Mouse (Mus musculus) MEL (cell line): ENCODE results near the gene Cyp4f14. TPM values are rescaled to one million over a fixed set of nuclear protein-coding genes. Genes with fewer than 3 reads are reported as not detected.

ENCODE experiments used
- DNase-seq: peaks from one replicate; pipeline ENCODE4 v3.0.0; 2011; ENCODE audit warnings: low read depth, low spot score
- H3K27ac ChIP-seq: 2 replicates; pipeline ENCODE4 v1.5.1; 2012; ENCODE audit warnings: low read depth, mild to moderate bottlenecking, control low read depth, low read length, moderate library complexity; ENCODE audit not compliant: control insufficient read depth
- H3K27me3 ChIP-seq, 2 experiments: fragments of 150-350 bp in 1 of 2; sonication (generic) in 1 of 2; 2 replicates each; pipeline ENCODE4 v1.6.1; 2012; ENCODE audit warnings: low read length in 2 of 2, mild to moderate bottlenecking in 2 of 2, improper control_type of control experiment in 1 of 2, moderate library complexity in 1 of 2; ENCODE audit not compliant: insufficient read depth in 2 of 2, control insufficient read depth in 1 of 2
- H3K36me3 ChIP-seq, 2 experiments: 2 replicates each; pipeline ENCODE4 v1.6.1; 2012 to 2014; ENCODE audit warnings: low read length in 2 of 2, improper control_type of control experiment in 1 of 2, inconsistent platforms in 1 of 2, mild to moderate bottlenecking in 1 of 2; ENCODE audit not compliant: insufficient read depth in 2 of 2, control insufficient read depth in 1 of 2
- H3K4me1 ChIP-seq, 2 experiments: fragments of 150-350 bp in 1 of 2; sonication (generic) in 1 of 2; 2 replicates each; pipeline ENCODE4 v1.6.1; 2012; ENCODE audit warnings: low read length in 2 of 2, improper control_type of control experiment in 1 of 2, mild to moderate bottlenecking in 1 of 2; ENCODE audit not compliant: insufficient read depth in 2 of 2, control insufficient read depth in 1 of 2
- H3K4me3 ChIP-seq, 2 experiments: fragments of 150-350 bp in 1 of 2; sonication (generic) in 1 of 2; 2 replicates each; pipeline ENCODE4 v1.5.1; 2012; ENCODE audit warnings: low read depth in 2 of 2, low read length in 2 of 2, mild to moderate bottlenecking in 2 of 2, moderate library complexity in 2 of 2, control low read depth in 1 of 2, improper control_type of control experiment in 1 of 2; ENCODE audit not compliant: control insufficient read depth in 1 of 2, insufficient read depth in 1 of 2
- H3K79me2 ChIP-seq: 2 replicates; pipeline ENCODE4 v1.6.1; 2012; ENCODE audit warnings: mild to moderate bottlenecking, low read length, moderate library complexity; ENCODE audit not compliant: control insufficient read depth, poor library complexity, insufficient read depth
- H3K9ac ChIP-seq: 2 replicates; pipeline ENCODE4 v1.6.1; 2012; ENCODE audit warnings: low read depth, mild to moderate bottlenecking, control low read depth, low read length, moderate library complexity; ENCODE audit not compliant: control insufficient read depth, poor library complexity, severe bottlenecking
- H3K9me3 ChIP-seq: fragments of 150-350 bp; sonication (generic); replicated peaks from 2 replicates; pipeline ENCODE4 v1.6.1; 2012; ENCODE audit warnings: mild to moderate bottlenecking, low read length, improper control_type of control experiment, moderate library complexity; ENCODE audit not compliant: insufficient read depth
- CTCF ChIP-seq, 3 experiments: IDR thresholded peaks in 2 of 3; conservative IDR thresholded peaks in 1 of 3; 2 replicates each; pipeline ENCODE4 v1.5.1; 2011 to 2012; ENCODE audit warnings: low read length in 3 of 3, low read depth in 2 of 3, mild to moderate bottlenecking in 2 of 3, improper control_type of control experiment in 1 of 3, inconsistent platforms in 1 of 3, mixed read lengths in 1 of 3, moderate library complexity in 1 of 3; ENCODE audit not compliant: control insufficient read depth in 1 of 3, insufficient read depth in 1 of 3, poor library complexity in 1 of 3, severe bottlenecking in 1 of 3
- ELF1 ChIP-seq: IDR thresholded peaks from 2 replicates; pipeline ENCODE4 v1.6.1; 2014; ENCODE audit warnings: low read depth, mild to moderate bottlenecking, inconsistent platforms, low read length, improper control_type of control experiment, moderate library complexity
- GABPA ChIP-seq: IDR thresholded peaks from 2 replicates; pipeline ENCODE4 v1.6.1; 2012; ENCODE audit warnings: low read depth, mild to moderate bottlenecking, inconsistent platforms, low read length, improper control_type of control experiment, moderate library complexity
- GATA1 ChIP-seq: IDR thresholded peaks from 2 replicates; pipeline ENCODE4 v1.6.1; 2011; ENCODE audit warnings: low read depth, low read length, improper control_type of control experiment
- HCFC1 ChIP-seq: IDR thresholded peaks from 2 replicates; pipeline ENCODE4 v1.6.1; 2012; ENCODE audit warnings: low read depth, mild to moderate bottlenecking, inconsistent platforms, low read length, improper control_type of control experiment, moderate library complexity
- KAT2A ChIP-seq: conservative IDR thresholded peaks from 2 replicates; pipeline ENCODE4 v1.6.1; 2012; ENCODE audit warnings: low read depth, low read length, improper control_type of control experiment, inconsistent platforms
- MAZ ChIP-seq: IDR thresholded peaks from 2 replicates; pipeline ENCODE4 v1.6.1; 2012; ENCODE audit warnings: low read depth, mild to moderate bottlenecking, inconsistent platforms, low read length, improper control_type of control experiment
- MXI1 ChIP-seq: IDR thresholded peaks from 2 replicates; pipeline ENCODE4 v1.6.1; 2011; ENCODE audit warnings: mild to moderate bottlenecking, low read depth, low read length, improper control_type of control experiment
- NELFE ChIP-seq: IDR thresholded peaks from 2 replicates; pipeline ENCODE4 v1.6.1; 2011; ENCODE audit warnings: low read depth, low read length, improper control_type of control experiment
- NRF1 ChIP-seq: IDR thresholded peaks from 2 replicates; pipeline ENCODE4 v1.6.1; 2014; ENCODE audit warnings: low read depth, mild to moderate bottlenecking, inconsistent platforms, low read length, improper control_type of control experiment, moderate library complexity; ENCODE audit not compliant: poor library complexity, insufficient read depth, severe bottlenecking
- POLR2A ChIP-seq, 2 experiments: IDR thresholded peaks; 2 replicates each; pipeline ENCODE4 v1.6.1; 2011 to 2012; ENCODE audit warnings: low read length in 2 of 2, mild to moderate bottlenecking in 2 of 2, control low read depth in 1 of 2, improper control_type of control experiment in 1 of 2, low read depth in 1 of 2, moderate library complexity in 1 of 2; ENCODE audit not compliant: control insufficient read depth in 1 of 2, insufficient read depth in 1 of 2, poor library complexity in 1 of 2
- POLR2AphosphoS2 ChIP-seq: IDR thresholded peaks from 2 replicates; pipeline ENCODE4 v1.6.1; 2011; ENCODE audit warnings: low read length, improper control_type of control experiment
- RAD21 ChIP-seq: IDR thresholded peaks from 2 replicates; pipeline ENCODE4 v1.6.1; 2011; ENCODE audit warnings: mild to moderate bottlenecking, low read depth, low read length, improper control_type of control experiment
- SMC3 ChIP-seq: IDR thresholded peaks from 2 replicates; pipeline ENCODE4 v1.6.1; 2011; ENCODE audit warnings: low read depth, low read length, improper control_type of control experiment
- TCF12 ChIP-seq: IDR thresholded peaks from 2 replicates; pipeline ENCODE4 v1.6.1; 2014; ENCODE audit warnings: low read depth, mild to moderate bottlenecking, inconsistent platforms, low read length, improper control_type of control experiment, moderate library complexity
- UBTF ChIP-seq: IDR thresholded peaks from 2 replicates; pipeline ENCODE4 v1.6.1; 2012; ENCODE audit warnings: low read depth, mild to moderate bottlenecking, inconsistent platforms, low read length, improper control_type of control experiment, moderate library complexity, borderline replicate concordance; ENCODE audit not compliant: insufficient read depth
- USF1 ChIP-seq: IDR thresholded peaks from 2 replicates; pipeline ENCODE4 v1.6.1; 2014; ENCODE audit warnings: low read depth, mild to moderate bottlenecking, inconsistent platforms, low read length, improper control_type of control experiment, moderate library complexity
- USF2 ChIP-seq, 2 experiments: IDR thresholded peaks; 2 replicates each; pipeline ENCODE4 v1.6.1; 2011 to 2012; ENCODE audit warnings: improper control_type of control experiment in 2 of 2, low read length in 2 of 2, borderline replicate concordance in 1 of 2, inconsistent platforms in 1 of 2, low read depth in 1 of 2, mild to moderate bottlenecking in 1 of 2; ENCODE audit not compliant: insufficient read depth in 1 of 2
- ZC3H11A ChIP-seq: IDR thresholded peaks from 2 replicates; pipeline ENCODE4 v1.6.1; 2012; ENCODE audit warnings: low read depth, mild to moderate bottlenecking, inconsistent platforms, low read length, improper control_type of control experiment
- ZKSCAN1 ChIP-seq: IDR thresholded peaks from 2 replicates; pipeline ENCODE4 v1.6.1; 2012; ENCODE audit warnings: low read depth, mild to moderate bottlenecking, inconsistent platforms, low read length, improper control_type of control experiment, moderate library complexity
- ZMIZ1 ChIP-seq: IDR thresholded peaks from 2 replicates; pipeline ENCODE4 v1.6.1; 2012; ENCODE audit warnings: low read depth, mild to moderate bottlenecking, inconsistent platforms, low read length, improper control_type of control experiment, moderate library complexity
- polyA plus RNA-seq, 2 experiments: library from polyadenylated mRNA; stranded (reverse) in 1 of 2; unstranded in 1 of 2; fragments of >175 nt in 1 of 2; fragments of >200 nt in 1 of 2; gene quantifications; 2 replicates each; pipeline versions ENCODE4 v1.2.1 to v1.2.4; 2012; ENCODE audit warnings: low replicate concordance in 2 of 2, low read depth in 1 of 2; ENCODE audit not compliant: insufficient read length in 2 of 2, insufficient read depth in 1 of 2, missing spikeins in 1 of 2
- total RNA-seq: library from RNA; depleted of rRNA; stranded (reverse); fragments of 300-350 nt; gene quantifications from 2 replicates; pipeline ENCODE4 v1.2.3, GENCODE M21; 2012

The Cyp4f14 gene
- total and polyA plus RNA-seq, 3 experiments, result not detected

DNA sequence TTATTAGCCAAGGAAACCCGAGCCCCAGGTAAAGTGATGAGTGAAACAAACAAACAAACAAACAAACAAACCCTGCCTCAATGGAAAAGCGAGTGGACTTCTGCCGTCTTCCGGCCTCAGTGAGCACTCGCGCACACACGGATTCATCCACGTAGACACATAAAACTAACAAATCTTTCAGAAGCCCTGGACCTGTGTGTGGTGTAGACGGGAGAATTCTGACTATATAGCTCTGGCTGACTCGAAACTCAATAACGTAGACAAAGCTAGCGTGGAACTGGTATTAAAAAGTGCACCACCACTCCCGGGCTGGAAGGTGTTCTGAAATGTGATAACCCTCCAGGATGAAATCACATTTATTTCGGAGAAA is 48.1 kb upstream of the Cyp4f14 start:
- peaks cover 0 to 2% of the 10 kb centered on the region in 2 experiments; a peak in 2 of 4 replicates for H3K4me1 ChIP-seq
- peak overlapping the region; percentile 65 to 86 for H3K4me3 ChIP-seq
- TF ChIP-seq POLR2A (IDR thresholded peaks at IDR 0.05; ENCODE audit: control insufficient read depth in 1 of 2, insufficient read depth in 1 of 2, low read depth in 1 of 2, low read length in 2 of 2, poor library complexity in 1 of 2) (peak in 1 of 2 experiments; percentile 47; a peak in 1 of 4 replicates), ELF1 (no peak)
- H3K79me2 ChIP-seq, result peaks cover 25% of the 10 kb centered on the region
- peak overlapping the region; percentile 37 for H3K27ac ChIP-seq
- DNase-seq, result no peak
- no peaks in the 10 kb centered on the region for H3K27me3 ChIP-seq
- H3K9me3 ChIP-seq, result no peaks in the 10 kb centered on the region
- peak overlapping the region; percentile 52 for H3K9ac ChIP-seq
- peaks cover 0 to 12% of the 10 kb centered on the region in 2 experiments; a peak in 2 of 4 replicates for H3K36me3 ChIP-seq

DNA sequence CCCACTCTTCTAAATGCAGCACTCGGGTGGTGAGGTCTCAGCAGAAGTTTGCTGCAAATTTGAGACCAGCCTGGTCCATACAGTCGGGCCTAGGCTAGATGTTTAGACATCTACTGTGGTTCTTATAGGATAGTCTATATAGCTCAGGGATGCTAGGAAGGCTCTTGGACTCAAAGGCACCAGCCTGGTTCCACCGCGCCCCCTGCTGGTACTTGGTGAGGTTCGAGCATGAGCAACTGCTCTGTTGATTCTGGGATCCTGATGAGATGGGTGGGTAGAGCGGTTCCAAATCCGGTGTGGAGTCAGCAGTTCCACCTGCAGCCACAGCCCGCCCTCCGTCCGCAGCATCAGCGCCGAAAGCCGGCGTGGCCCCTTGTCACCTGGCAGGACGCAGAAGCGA is 34.3 kb upstream of the Cyp4f14 start:
- no peak overlapping the region for H3K4me3 ChIP-seq

DNA sequence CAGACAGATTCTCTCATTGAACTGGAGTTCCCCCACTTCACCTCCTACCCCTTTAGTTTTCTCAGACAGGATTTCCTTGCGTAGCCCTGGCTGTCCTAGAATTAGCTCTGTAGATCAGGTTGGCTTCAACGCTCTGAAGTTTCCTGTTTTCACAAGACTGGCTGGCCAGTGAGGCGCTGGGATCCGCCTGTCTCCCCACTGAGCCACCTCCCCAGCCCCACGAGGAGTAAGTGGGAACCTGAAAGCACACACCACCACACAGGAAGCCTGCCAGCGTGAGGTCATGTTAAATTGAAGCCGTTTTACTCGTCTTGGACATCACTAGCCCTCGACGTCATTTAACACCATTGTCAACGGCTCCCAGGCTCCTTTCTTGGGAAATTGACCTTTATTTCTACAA is 33.9 kb upstream of the Cyp4f14 start:
- Histone ChIP-seq H3K9ac (no peak overlapping the region), H3K36me3 (peaks cover 0 to 3% of the 10 kb centered on the region in 2 experiments; a peak in 2 of 4 replicates), H3K4me1 (peaks cover 0 to 5% of the 10 kb centered on the region in 2 experiments; a peak in 1 of 4 replicates), H3K9me3 (no peaks in the 10 kb centered on the region), H3K79me2 (no peaks in the 10 kb centered on the region), H3K4me3 (no peak overlapping the region), H3K27ac (no peak overlapping the region), H3K27me3 (no peaks in the 10 kb centered on the region)
- TF ChIP-seq SMC3, result no peak
- no peak for TF ChIP-seq UBTF
- TF ChIP-seq HCFC1, result no peak
- TF ChIP-seq USF1, result no peak
- no peak for TF ChIP-seq KAT2A
- TF ChIP-seq ZKSCAN1, result no peak
- TF ChIP-seq NELFE, result no peak
- no peak for TF ChIP-seq POLR2AphosphoS2
- no peak for TF ChIP-seq USF2 (IDR thresholded peaks at IDR 0.05; ENCODE audit: borderline replicate concordance in 1 of 2, insufficient read depth in 1 of 2, low read depth in 1 of 2, low read length in 2 of 2)
- no peak for TF ChIP-seq ZC3H11A
- no peak for TF ChIP-seq GATA1
- TF ChIP-seq CTCF (IDR thresholded peaks at IDR 0.05 in 2 of 3, conservative IDR thresholded peaks at IDR 0.05 in 1 of 3; ENCODE audit: control insufficient read depth in 1 of 3, insufficient read depth in 1 of 3, low read depth in 2 of 3, low read length in 3 of 3, poor library complexity in 1 of 3, severe bottlenecking in 1 of 3), result no peak
- TF ChIP-seq MAZ, result no peak
- TF ChIP-seq ZMIZ1, result no peak
- no peak for TF ChIP-seq GABPA
- TF ChIP-seq RAD21, result no peak
- TF ChIP-seq TCF12, result no peak
- no peak for TF ChIP-seq NRF1
- no peak for DNase-seq

More for the DNA sequence above, 34.3 kb upstream of the Cyp4f14 start:
- Histone ChIP-seq H3K36me3 (peaks cover 0 to 3% of the 10 kb centered on the region in 2 experiments; a peak in 2 of 4 replicates), H3K4me1 (peaks cover 0 to 2% of the 10 kb centered on the region in 2 experiments; a peak in 1 of 4 replicates), H3K9ac (no peak overlapping the region), H3K27me3 (no peaks in the 10 kb centered on the region), H3K79me2 (no peaks in the 10 kb centered on the region), H3K9me3 (no peaks in the 10 kb centered on the region), H3K27ac (no peak overlapping the region)
- peak; percentile 42 for DNase-seq
- no peak for TF ChIP-seq MXI1
- TF ChIP-seq RAD21, result peak; percentile 52
- TF ChIP-seq SMC3, result peak; percentile 53
- TF ChIP-seq CTCF (IDR thresholded peaks at IDR 0.05 in 2 of 3, conservative IDR thresholded peaks at IDR 0.05 in 1 of 3; ENCODE audit: control insufficient read depth in 1 of 3, insufficient read depth in 1 of 3, low read depth in 2 of 3, low read length in 3 of 3, poor library complexity in 1 of 3, severe bottlenecking in 1 of 3), result peak; percentile 48 to 74 (median 60)
